Mouse (Mus musculus): Measurements from ENCODE around the gene Rnase4. TPM values are rescaled to one million over a fixed set of nuclear protein-coding genes. Genes with fewer than 3 reads are reported as not detected.

The Rnase4 gene
- polyA plus RNA-seq, 1 experiment from 2014 or later = 42.2 TPM

DNA sequence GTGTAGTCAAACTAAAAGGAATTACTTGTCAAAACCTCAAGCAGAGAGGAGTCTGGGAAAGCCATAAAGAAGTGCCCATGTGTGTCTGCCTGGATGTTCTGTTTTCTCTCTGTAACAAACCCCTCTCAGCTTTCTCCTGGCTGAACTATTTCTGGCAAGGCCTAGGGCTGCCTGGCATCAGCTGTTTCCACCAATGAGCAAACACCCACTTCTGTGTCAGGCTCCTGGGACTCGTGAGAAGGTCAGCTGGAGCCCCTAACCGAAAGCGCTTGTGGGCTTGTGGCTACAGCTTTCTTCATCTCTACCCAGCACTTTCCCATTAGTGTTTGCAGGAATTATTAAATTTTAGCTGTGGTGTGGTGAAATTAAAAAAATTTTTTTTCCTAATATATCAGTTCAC is 21.1 kb downstream of the Rnase4 start:
- Histone ChIP-seq H3K9me3 (ENCODE audit: control insufficient read depth, low read length) (no peaks in the 10 kb centered on the region), H3K9ac (ENCODE audit: low read length) (no peak overlapping the region), H3K4me1 (replicated peaks; ENCODE audit: control insufficient read depth, insufficient read depth, low read length) (0 out of 2 replicates have a peak, but pooled peaks cover 2% of the 10 kb centered on the region), H3K27me3 (ENCODE audit: control insufficient read depth, insufficient read depth, low read depth, low read length) (no peaks in the 10 kb centered on the region), H3K36me3 (ENCODE audit: control insufficient read depth, insufficient read depth, low read length) (no peaks in the 10 kb centered on the region), H3K4me3 (ENCODE audit: low read length) (no peak overlapping the region), H3K4me2 (ENCODE audit: low read depth, low read length) (no peak overlapping the region), H3K27ac (ENCODE audit: low read length) (no peak overlapping the region)
- no peak for ATAC-seq (ENCODE audit: low read depth)
- WGBS = 54% methylated on average over 3 of the region's 3 CpGs

DNA sequence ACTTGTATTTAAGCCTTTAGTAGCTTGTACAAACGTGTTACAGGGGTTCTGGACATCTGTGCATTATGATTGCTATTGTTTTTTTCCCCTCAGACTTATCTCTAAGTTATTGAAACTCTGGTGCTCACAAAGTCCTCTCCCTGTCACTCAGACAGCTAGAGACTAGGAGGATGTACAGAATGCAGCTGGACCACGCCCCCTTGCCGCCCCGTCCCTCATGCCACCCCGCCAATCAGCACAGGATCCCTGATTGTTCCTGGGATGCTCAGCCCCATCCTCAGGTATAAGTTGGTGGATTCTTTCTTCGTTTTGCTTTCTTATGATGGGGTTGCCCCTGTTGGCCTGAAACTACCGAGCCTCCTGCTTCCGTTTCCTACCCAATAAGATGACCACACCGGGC is 22.6 kb downstream of the Rnase4 start:
- no peak overlapping the region for H3K4me2 ChIP-seq (ENCODE audit: low read depth, low read length)

DNA sequence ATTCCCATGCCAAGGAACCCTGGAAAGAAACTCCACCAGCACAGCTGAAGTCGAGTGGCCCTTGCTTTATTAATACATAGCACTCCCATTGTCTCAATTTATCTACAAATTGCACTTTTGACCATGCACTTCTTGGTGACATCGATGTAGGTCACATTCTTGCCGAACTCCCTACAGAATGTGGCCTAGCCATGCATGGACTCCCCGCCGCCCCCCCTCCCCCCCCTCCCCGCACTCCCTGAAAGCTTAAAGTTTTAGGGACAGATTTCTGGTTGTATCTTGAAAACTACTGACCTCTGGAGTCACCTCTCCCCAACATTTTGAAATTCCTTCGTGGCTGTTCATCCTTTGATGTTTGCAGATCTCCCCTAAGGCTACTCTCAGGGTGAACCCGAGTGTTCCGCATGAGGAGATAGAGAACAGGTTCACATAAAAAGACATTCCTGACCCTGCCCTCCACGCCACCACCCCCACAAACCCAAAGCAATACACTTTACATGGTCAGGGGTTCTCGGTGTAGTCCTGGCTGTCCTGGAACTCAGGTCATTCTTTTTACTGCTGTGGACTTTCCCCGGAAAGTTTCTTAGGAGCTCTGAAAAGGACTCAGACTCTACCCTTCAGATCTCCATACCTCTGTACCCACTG is 23.2 kb downstream of the Rnase4 start, which contains the start of gene Eddm3b:
Eddm3b (plus strand) TSS at position 511 of the 645 bp plus-strand sequence.
- Histone ChIP-seq H3K4me1 (replicated peaks; ENCODE audit: control insufficient read depth, insufficient read depth, low read length) (0 out of 2 replicates have a peak, but pooled peaks cover 2% of the 10 kb centered on the region), H3K9me3 (ENCODE audit: control insufficient read depth, low read length) (no peaks in the 10 kb centered on the region), H3K9ac (ENCODE audit: low read length) (no peak within 1 kb of the TSS), H3K4me2 (ENCODE audit: low read depth, low read length) (no peak within 1 kb of the TSS), H3K27ac (ENCODE audit: low read length) (no peak within 1 kb of the TSS), H3K36me3 (ENCODE audit: control insufficient read depth, insufficient read depth, low read length) (no peaks in the 10 kb centered on the region), H3K4me3 (ENCODE audit: low read length) (no peak within 1 kb of the TSS), H3K27me3 (ENCODE audit: control insufficient read depth, insufficient read depth, low read depth, low read length) (no peaks in the 10 kb centered on the region)
- WGBS = 40% methylated on average over 12 of the region's 12 CpGs
- ATAC-seq (ENCODE audit: low read depth) = no peak

More for the DNA sequence above, 22.6 kb downstream of the Rnase4 start:
- H3K36me3 ChIP-seq (ENCODE audit: control insufficient read depth, insufficient read depth, low read length) = no peaks in the 10 kb centered on the region
- H3K27ac ChIP-seq (ENCODE audit: low read length) = no peak overlapping the region
- no peak for ATAC-seq (ENCODE audit: low read depth)
- H3K4me3 ChIP-seq (ENCODE audit: low read length) = no peak overlapping the region
- 0 out of 2 replicates have a peak, but pooled peaks cover 2% of the 10 kb centered on the region for H3K4me1 ChIP-seq (replicated peaks; ENCODE audit: control insufficient read depth, insufficient read depth, low read length)
- H3K9me3 ChIP-seq (ENCODE audit: control insufficient read depth, low read length) = no peaks in the 10 kb centered on the region
- 43% methylated on average over 9 of the region's 9 CpGs for WGBS
- H3K9ac ChIP-seq (ENCODE audit: low read length) = no peak overlapping the region
- no peaks in the 10 kb centered on the region for H3K27me3 ChIP-seq (ENCODE audit: control insufficient read depth, insufficient read depth, low read depth, low read length)

DNA sequence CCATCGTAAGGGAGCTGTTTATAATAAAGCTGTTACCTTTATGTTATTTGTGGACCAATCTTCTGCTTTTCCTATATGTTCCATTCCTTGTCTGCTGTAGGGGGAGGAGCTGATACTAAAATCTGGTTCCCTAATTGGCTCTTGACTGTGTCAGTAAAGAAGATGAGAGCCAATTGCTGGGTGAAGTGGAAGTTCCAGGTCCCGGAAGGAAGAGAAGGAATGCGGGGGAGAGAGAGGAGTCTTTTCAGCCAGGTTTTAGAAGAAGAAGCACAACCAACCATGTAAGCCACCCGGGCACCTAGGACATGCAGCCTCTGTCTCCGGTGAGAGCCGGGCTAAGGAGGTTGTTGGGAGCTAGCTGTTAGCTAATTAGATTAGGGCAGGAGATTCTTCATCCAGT is 34.8 kb downstream of the Rnase4 start:
- Histone ChIP-seq H3K4me1 (replicated peaks; ENCODE audit: control insufficient read depth, insufficient read depth, low read length) (no peaks in the 10 kb centered on the region), H3K4me3 (ENCODE audit: low read length) (no peak overlapping the region), H3K4me2 (ENCODE audit: low read depth, low read length) (no peak overlapping the region), H3K27me3 (ENCODE audit: control insufficient read depth, insufficient read depth, low read depth, low read length) (no peaks in the 10 kb centered on the region), H3K9ac (ENCODE audit: low read length) (no peak overlapping the region), H3K27ac (ENCODE audit: low read length) (no peak overlapping the region), H3K9me3 (ENCODE audit: control insufficient read depth, low read length) (no peaks in the 10 kb centered on the region), H3K36me3 (ENCODE audit: control insufficient read depth, insufficient read depth, low read length) (no peaks in the 10 kb centered on the region)
- 80% methylated on average over 6 of the region's 6 CpGs for WGBS
- ATAC-seq (ENCODE audit: low read depth) = no peak

DNA sequence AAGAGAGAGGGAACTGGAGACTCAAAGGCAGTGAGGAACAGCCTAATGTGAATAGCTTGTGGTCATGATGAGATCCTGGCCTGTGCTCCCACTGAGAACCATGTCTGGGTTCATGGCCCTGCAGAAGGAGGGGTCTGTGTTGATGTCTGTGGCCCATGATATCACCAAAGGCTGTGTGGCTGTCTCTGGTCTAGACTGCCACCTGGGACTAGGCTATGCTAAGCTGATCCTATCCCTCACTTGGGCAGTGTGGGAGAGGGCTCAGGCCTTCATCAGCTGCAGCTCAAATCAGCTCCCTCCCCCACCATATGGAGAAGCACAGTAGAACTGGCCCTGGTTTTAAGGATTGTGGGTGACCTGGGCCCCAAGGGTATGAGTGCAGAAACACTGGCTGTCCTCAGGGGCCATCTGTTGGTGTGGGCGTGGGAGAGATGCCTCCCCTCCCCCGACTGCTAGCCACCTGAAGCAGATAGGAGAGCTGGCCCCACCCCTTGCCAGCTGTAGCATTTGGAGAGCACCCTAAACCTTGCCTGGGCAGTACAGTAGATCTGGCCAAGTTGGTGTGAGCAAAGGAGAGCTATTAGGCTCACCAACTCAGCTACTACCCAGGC is 36.9 kb downstream of the Rnase4 start:
- WGBS = 41% methylated on average over 2 of the region's 2 CpGs

DNA sequence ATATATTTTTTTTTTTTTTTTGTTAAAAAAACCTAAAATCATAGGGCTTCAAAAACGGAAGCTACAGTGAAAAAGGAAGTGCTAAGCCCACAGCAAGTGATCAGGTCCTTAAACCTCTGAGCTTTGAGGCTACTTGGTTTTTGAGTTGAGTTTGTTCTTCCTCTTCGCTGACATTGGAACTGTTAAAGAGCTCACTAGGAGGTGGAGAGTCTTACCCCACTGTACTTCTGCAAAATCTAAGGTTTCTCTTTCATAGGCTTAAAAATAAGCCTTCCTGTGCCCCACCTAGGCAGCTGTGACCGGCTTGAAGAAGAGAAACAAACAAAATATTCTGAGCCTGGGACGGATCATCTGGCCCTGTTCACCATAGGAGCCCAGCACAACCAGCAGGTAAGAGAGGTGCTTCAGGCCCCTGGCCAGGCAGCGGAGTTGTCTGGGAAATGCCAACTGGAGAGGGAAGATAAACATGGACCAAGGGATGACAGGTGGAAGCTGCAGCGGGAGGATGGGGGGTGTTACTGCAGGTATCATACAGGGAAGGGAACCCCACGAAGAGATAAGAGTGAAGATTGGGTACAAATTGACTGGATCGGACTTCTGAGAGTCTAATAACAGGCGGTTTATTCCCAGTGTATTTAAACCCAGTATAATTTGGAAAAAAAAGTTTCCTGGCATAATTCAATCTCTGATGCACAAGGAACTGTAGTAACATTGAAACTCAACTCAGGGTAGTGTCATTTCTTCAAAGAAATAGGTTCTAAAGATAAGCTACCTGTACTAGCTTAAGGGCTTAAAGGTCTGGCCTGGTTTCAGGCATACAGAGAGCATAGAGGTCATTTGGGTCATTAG is 38.1 kb downstream of the Rnase4 start:
- H3K36me3 ChIP-seq (ENCODE audit: control insufficient read depth, insufficient read depth, low read length) = no peaks in the 10 kb centered on the region
- H3K4me1 ChIP-seq (replicated peaks; ENCODE audit: control insufficient read depth, insufficient read depth, low read length) = no peaks in the 10 kb centered on the region
- H3K4me3 ChIP-seq (ENCODE audit: low read length) = no peak overlapping the region
- no peak overlapping the region for H3K9ac ChIP-seq (ENCODE audit: low read length)
- no peak for ATAC-seq (ENCODE audit: low read depth)
- WGBS = 66% methylated on average over 9 of the region's 9 CpGs
- no peaks in the 10 kb centered on the region for H3K27me3 ChIP-seq (ENCODE audit: control insufficient read depth, insufficient read depth, low read depth, low read length)
- no peak overlapping the region for H3K4me2 ChIP-seq (ENCODE audit: low read depth, low read length)
- H3K9me3 ChIP-seq (ENCODE audit: control insufficient read depth, low read length) = no peaks in the 10 kb centered on the region
- no peak overlapping the region for H3K27ac ChIP-seq (ENCODE audit: low read length)

More for the DNA sequence above, 36.9 kb downstream of the Rnase4 start:
- H3K36me3 ChIP-seq (ENCODE audit: control insufficient read depth, insufficient read depth, low read length) = no peaks in the 10 kb centered on the region
- H3K4me1 ChIP-seq (replicated peaks; ENCODE audit: control insufficient read depth, insufficient read depth, low read length) = no peaks in the 10 kb centered on the region
- ATAC-seq (ENCODE audit: low read depth) = no peak; the same call in 1 of the 2 replicates
- no peak overlapping the region for H3K4me3 ChIP-seq (ENCODE audit: low read length)
- H3K9me3 ChIP-seq (ENCODE audit: control insufficient read depth, low read length) = no peaks in the 10 kb centered on the region
- H3K9ac ChIP-seq (ENCODE audit: low read length) = no peak overlapping the region
- H3K27me3 ChIP-seq (ENCODE audit: control insufficient read depth, insufficient read depth, low read depth, low read length) = no peaks in the 10 kb centered on the region
- no peak overlapping the region for H3K27ac ChIP-seq (ENCODE audit: low read length)
- H3K4me2 ChIP-seq (ENCODE audit: low read depth, low read length) = no peak overlapping the region

DNA sequence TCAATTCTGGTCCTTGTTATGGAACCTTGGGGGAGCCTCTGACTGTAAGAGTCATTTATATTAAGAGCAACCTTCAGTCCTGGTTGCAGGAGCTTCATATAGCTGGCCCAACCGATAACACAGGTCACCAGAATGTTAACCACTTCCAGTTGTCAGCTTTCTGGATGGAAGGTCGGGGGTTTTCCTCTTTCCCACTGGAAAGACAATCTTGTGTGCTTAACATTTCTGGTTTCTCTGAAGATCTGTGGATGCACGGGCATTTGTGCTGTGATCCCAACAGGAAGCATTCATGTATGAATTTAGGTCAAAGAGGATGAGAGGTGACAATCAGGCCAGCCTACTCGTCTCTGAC is 38.7 kb downstream of the Rnase4 start:
- H3K9me3 ChIP-seq (ENCODE audit: control insufficient read depth, low read length) = no peaks in the 10 kb centered on the region
- H3K4me2 ChIP-seq (ENCODE audit: low read depth, low read length) = no peak overlapping the region
- 67% methylated on average over 4 of the region's 4 CpGs for WGBS
- H3K27me3 ChIP-seq (ENCODE audit: control insufficient read depth, insufficient read depth, low read depth, low read length) = no peaks in the 10 kb centered on the region
- H3K4me1 ChIP-seq (replicated peaks; ENCODE audit: control insufficient read depth, insufficient read depth, low read length) = no peaks in the 10 kb centered on the region
- no peaks in the 10 kb centered on the region for H3K36me3 ChIP-seq (ENCODE audit: control insufficient read depth, insufficient read depth, low read length)
- no peak for ATAC-seq (ENCODE audit: low read depth)
- H3K4me3 ChIP-seq (ENCODE audit: low read length) = no peak overlapping the region
- H3K9ac ChIP-seq (ENCODE audit: low read length) = no peak overlapping the region
- H3K27ac ChIP-seq (ENCODE audit: low read length) = no peak overlapping the region

DNA sequence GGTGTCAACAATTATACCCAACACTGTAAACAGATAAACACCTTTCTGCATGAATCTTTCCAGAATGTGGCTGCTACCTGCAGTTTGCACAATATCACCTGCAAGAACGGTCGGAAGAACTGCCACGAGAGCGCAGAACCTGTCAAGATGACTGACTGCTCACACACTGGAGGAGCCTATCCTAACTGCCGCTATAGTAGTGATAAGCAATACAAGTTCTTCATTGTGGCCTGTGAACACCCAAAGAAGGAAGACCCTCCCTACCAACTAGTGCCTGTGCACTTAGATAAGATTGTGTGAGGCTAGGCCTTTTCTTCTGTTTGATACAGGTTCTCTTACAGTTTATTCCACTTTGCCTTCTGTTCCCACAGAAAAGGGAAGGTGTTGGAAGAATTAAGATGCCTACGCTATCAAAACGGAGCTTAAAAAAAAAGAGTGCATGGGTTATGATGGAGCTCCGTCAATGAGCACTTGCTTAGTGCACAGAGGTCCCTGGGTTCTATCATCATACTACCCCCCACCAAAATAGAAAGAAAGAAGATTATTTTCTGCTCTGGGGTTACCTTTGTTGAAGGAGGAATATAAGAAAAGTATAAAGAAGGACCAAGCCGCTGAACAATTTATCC is 39.6 kb downstream of the Rnase4 start:
- 67% methylated on average over 9 of the region's 9 CpGs for whole genome bisulfite sequencing
- H3K4me1 ChIP-seq (replicated peaks; ENCODE audit: control insufficient read depth, insufficient read depth, low read length) = no peaks in the 10 kb centered on the region
- no peak overlapping the region for H3K4me2 ChIP-seq (ENCODE audit: low read depth, low read length)
- no peak overlapping the region for H3K27ac ChIP-seq (ENCODE audit: low read length)
- no peaks in the 10 kb centered on the region for H3K27me3 ChIP-seq (ENCODE audit: control insufficient read depth, insufficient read depth, low read depth, low read length)
- ATAC-seq (ENCODE audit: low read depth) = no peak
- H3K9me3 ChIP-seq (ENCODE audit: control insufficient read depth, low read length) = no peaks in the 10 kb centered on the region
- no peak overlapping the region for H3K4me3 ChIP-seq (ENCODE audit: low read length)
- no peak overlapping the region for H3K9ac ChIP-seq (ENCODE audit: low read length)
- no peaks in the 10 kb centered on the region for H3K36me3 ChIP-seq (ENCODE audit: control insufficient read depth, insufficient read depth, low read length)
